Mouse (Mus musculus) kidney, adult 10 weeks (tissue): ENCODE data around the gene Fcrl1. TPM values are rescaled to one million over a fixed set of nuclear protein-coding genes. Genes with fewer than 3 reads are reported as not detected.

Experiments
- polyA plus RNA-seq: library from polyadenylated mRNA; stranded (reverse); fragments of 350-450 nt; fragmentation: Illumina TruSeq; extraction: RNeasy Lipid Tissue Mini Kit (QIAGEN cat#74804); gene quantifications from one replicate; pipeline ENCODE4 v1.2.3, GENCODE M21; 2014; ENCODE audit warnings: low read depth, low replicate concordance

Fcrl1 gene
- polyA plus RNA-seq = not detected

DNA sequence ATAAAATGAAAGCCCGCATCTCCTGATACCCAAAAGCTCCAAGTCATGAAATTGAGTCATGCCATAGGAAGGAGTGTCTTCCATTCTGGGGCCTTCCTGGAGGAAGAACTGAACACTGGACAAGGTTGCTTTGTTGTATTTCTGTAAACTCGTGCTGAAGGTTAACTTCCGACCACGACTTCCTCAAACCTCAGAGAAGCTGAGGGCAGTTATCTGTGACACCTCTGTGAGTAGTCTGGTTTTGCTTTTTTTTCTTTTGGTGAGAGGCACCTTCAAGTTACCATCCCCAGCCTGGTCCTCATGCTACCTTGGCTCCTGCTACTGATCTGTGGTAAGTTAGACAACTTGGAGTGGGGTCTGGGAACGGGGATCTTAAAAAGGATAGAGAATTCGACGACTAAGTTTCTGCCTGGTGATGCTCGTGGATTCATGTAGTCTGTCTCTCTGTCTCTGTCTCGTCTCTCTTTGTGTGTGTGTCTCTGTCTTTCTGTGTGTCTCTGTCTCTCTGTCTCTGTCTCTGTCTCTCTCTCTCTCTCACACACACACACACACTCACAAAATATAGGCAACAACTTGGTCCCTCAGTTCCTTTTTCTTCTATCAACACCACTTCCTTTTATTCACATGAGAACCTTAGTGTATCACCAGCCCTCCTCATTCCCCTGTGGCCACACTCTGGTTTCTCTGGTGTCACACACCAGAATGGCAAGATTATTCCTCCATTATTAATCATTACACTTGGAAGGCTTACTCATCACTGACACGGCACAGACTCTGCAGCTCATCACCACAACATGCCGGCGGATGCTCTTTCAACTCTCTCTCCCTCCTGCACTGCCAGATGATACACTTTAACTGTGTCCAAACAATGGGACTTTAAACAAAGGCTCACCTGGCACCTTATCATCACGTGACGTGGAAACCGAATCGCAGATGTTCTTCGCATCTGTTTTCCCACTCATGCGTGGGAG is at the start of gene Fcrl1:
TSS of gene Fcrl1 (plus strand) at position 193 of the 971 bp plus-strand sequence.

DNA sequence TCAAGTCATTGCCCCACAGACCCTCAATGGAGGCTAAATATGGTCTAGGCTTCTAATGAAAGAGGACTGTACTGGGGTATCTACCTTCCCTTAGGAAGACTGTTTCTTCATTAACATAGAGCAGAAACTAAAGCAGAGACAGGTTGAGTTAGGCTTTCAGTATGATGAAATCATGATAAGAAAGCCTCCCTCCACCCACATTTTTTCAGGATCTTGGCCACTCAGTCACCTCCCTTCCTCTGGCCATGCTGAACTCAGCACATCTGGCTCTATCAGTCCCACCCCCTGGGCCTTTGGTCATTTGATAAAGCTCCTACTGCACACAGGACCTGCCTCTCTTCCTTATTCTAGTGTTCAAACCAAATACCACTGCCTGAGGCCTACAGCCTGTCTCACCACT is 18.6 kb upstream of the Fcrl1 start, which contains the start of gene Cd5l:
TSS of gene Cd5l (plus strand) at position 301 of the 400 bp plus-strand sequence.

DNA sequence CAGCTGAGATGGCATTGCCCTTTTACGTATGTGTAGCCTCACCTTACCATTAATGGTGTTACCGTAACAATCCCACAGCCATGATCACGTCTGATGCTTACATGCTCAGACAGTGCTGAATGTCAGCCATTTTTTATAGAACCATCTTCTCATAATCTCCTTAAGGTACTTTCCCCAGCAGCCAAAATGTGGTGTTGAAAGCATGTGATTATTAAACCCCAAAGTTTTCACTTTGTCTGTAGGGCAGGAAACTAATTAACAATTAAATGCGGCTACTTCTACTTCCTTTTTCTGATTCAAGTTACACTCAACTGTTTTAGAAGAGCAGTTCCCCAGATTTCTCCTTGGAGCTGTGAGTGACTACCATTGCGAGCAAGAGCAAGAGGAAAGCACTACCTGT is 59.3 kb downstream of the Fcrl1 start, which contains the start of gene Fcrl5:
TSS of gene Fcrl5 (plus strand) at position 295 of the 400 bp plus-strand sequence.

Other genes starting within 250 kb of the Fcrl1 start
- gene Kirrel, start 201.6 kb upstream of the Fcrl1 start, polyA plus RNA-seq = 3.5 TPM
- not detected for gene Fcrls, start 112.6 kb upstream of the Fcrl1 start, polyA plus RNA-seq
- gene Cd5l, start 18.5 kb upstream of the Fcrl1 start, polyA plus RNA-seq = not detected
- not detected for gene Fcrl5, start 59.4 kb downstream of the Fcrl1 start, polyA plus RNA-seq
- 9.6 TPM for gene Etv3, start 149.0 kb downstream of the Fcrl1 start, polyA plus RNA-seq
- 22.6 TPM for gene Arhgef11, start 241.2 kb downstream of the Fcrl1 start, polyA plus RNA-seq